Mouse (Mus musculus) bone marrow, adult 2 months (tissue): Measurements from ENCODE around the gene Wwp2. TPM values are rescaled to one million over a fixed set of nuclear protein-coding genes. Genes with fewer than 3 reads are reported as not detected.
A peak's percentile ranks its signal among the peaks of the same experiment; 100 is the strongest.

Experiments used
- H3K27ac ChIP-seq: fragments of 200-500 bp; 2 replicates; pipeline ENCODE4 v1.5.1; 2012; ENCODE audit warnings: low read depth, mild to moderate bottlenecking, control low read depth, inconsistent platforms, low read length; ENCODE audit not compliant: control insufficient read depth, poor library complexity, insufficient read depth
- H3K4me1 ChIP-seq: fragments of 200-500 bp; 2 replicates; pipeline ENCODE4 v1.6.1; 2011; ENCODE audit warnings: low read length; ENCODE audit not compliant: control insufficient read depth, insufficient read depth
- H3K4me3 ChIP-seq: fragments of 200-500 bp; replicated peaks from 2 replicates; pipeline ENCODE3; 2011; ENCODE audit warnings: mild to moderate bottlenecking, low read depth, low read length, control low read depth; ENCODE audit not compliant: control insufficient read depth
- CTCF ChIP-seq: fragments of 200-500 bp; IDR thresholded peaks from 2 replicates; pipeline ENCODE4 v1.5.1; 2011; ENCODE audit warnings: low read length, control low read depth; ENCODE audit not compliant: control insufficient read depth, insufficient read depth
- POLR2A ChIP-seq: fragments of 200-500 bp; IDR thresholded peaks from 2 replicates; pipeline ENCODE4 v1.6.1; 2011; ENCODE audit warnings: low read depth, mild to moderate bottlenecking, control low read depth, low read length, borderline replicate concordance; ENCODE audit not compliant: control insufficient read depth
- WGBS: fragments of 180-500 bp; shearing (Covaris S2); methylation state at CpG from one replicate; pipeline ENCODE4 v1.1.7; 2018; 5-methylcytosine and 5-hydroxymethylcytosine counted together
- polyA plus RNA-seq: library from polyadenylated mRNA; stranded (reverse); fragments of >200 nt; gene quantifications from 2 replicates; pipeline ENCODE4 v1.2.4, GENCODE M21; 2011; ENCODE audit warnings: low replicate concordance; ENCODE audit not compliant: missing spikeins, insufficient read depth, insufficient read length

Gene Wwp2
- polyA plus RNA-seq, 1 experiment: 103 TPM

GRCm38 (mm10) chr8:107572497-107572896 is 136.3 kb downstream of the Wwp2 start:
- Histone ChIP-seq H3K4me1 (peaks cover 3% of the 10 kb centered on the region; the same call in 1 of the 2 replicates), H3K27ac (no peak overlapping the region), H3K4me3 (no peak overlapping the region)
- no peak for TF ChIP-seq POLR2A
- peak; percentile 93 for TF ChIP-seq CTCF
- 54% methylated on average over 4 of the region's 4 CpGs for WGBS

- 82% methylated on average over 3 of the region's 3 CpGs for WGBS
- Histone ChIP-seq H3K27ac (no peak overlapping the region), H3K4me3 (no peak overlapping the region), H3K4me1 (peaks cover 6% of the 10 kb centered on the region)
- TF ChIP-seq POLR2A (no peak), CTCF (no peak)
These were observed 138.6 kb downstream of the Wwp2 start for GRCm38 (mm10) chr8:107574771-107575170.

GRCm38 (mm10) chr8:107576702-107577101 is 140.5 kb downstream of the Wwp2 start:
- H3K4me3 ChIP-seq: peak overlapping the region; percentile 10
- peaks cover 6% of the 10 kb centered on the region for H3K4me1 ChIP-seq
- WGBS: 13% methylated on average over 10 of the region's 10 CpGs
- TF ChIP-seq POLR2A (no peak), CTCF (peak; percentile 59; the same call in 1 of the 2 replicates)
- H3K27ac ChIP-seq: no peak overlapping the region

GRCm38 (mm10) chr8:107577640-107578039 is 141.5 kb downstream of the Wwp2 start:
- no peak for TF ChIP-seq CTCF
- no peak for TF ChIP-seq POLR2A
- peak overlapping the region; percentile 6; the same call in 1 of the 2 replicates for H3K27ac ChIP-seq
- peaks cover 6% of the 10 kb centered on the region for H3K4me1 ChIP-seq
- no peak overlapping the region for H3K4me3 ChIP-seq
- 20% methylated on average over 4 of the region's 4 CpGs for WGBS

- Histone ChIP-seq H3K27ac (0 out of 2 replicates have a peak overlapping the region, but pooled peaks have one; percentile 15), H3K4me3 (no peak overlapping the region), H3K4me1 (peaks cover 6% of the 10 kb centered on the region)
- no peak for TF ChIP-seq POLR2A
- no peak for TF ChIP-seq CTCF
- 10% methylated on average over 8 of the region's 8 CpGs for WGBS
These were observed 142.0 kb downstream of the Wwp2 start for GRCm38 (mm10) chr8:107578132-107578531.

- no peak overlapping the region for H3K4me3 ChIP-seq
- TF ChIP-seq POLR2A: no peak
- no peak for TF ChIP-seq CTCF
- H3K4me1 ChIP-seq: peaks cover 6% of the 10 kb centered on the region
- 65% methylated on average over 8 of the region's 8 CpGs for WGBS
- H3K27ac ChIP-seq: 0 out of 2 replicates have a peak overlapping the region, but pooled peaks have one; percentile 15
These were observed 142.4 kb downstream of the Wwp2 start for GRCm38 (mm10) chr8:107578541-107578940.

GRCm38 (mm10) chr8:107580879-107581278 is 144.7 kb downstream of the Wwp2 start:
- TF ChIP-seq POLR2A: no peak
- TF ChIP-seq CTCF: no peak
- no peak overlapping the region for H3K27ac ChIP-seq
- WGBS: 80% methylated on average over 13 of the region's 13 CpGs
- peaks cover 3% of the 10 kb centered on the region for H3K4me1 ChIP-seq
- H3K4me3 ChIP-seq: no peak overlapping the region

- H3K27ac ChIP-seq: no peak overlapping the region
- 97% methylated on average over 4 of the region's 4 CpGs for WGBS
- H3K4me1 ChIP-seq: peaks cover 3% of the 10 kb centered on the region
- TF ChIP-seq CTCF (no peak), POLR2A (no peak)
- no peak overlapping the region for H3K4me3 ChIP-seq
These were observed 145.4 kb downstream of the Wwp2 start for GRCm38 (mm10) chr8:107581536-107581935.

GRCm38 (mm10) chr8:107582136-107582535 is 146.0 kb downstream of the Wwp2 start:
- TF ChIP-seq POLR2A (no peak), CTCF (no peak)
- Histone ChIP-seq H3K4me3 (no peak overlapping the region), H3K27ac (no peak overlapping the region), H3K4me1 (peaks cover 3% of the 10 kb centered on the region)
- WGBS: 90% methylated on average over 11 of the region's 11 CpGs
